Mouse (Mus musculus) lung, postnatal 0 days (tissue): Measurements from ENCODE around the gene Ddx55.

Experiments
- CTCF ChIP-seq: IDR thresholded peaks from 2 replicates; pipeline ENCODE4 v1.5.1; 2016; ENCODE audit warnings: antibody characterized with exemption, mild to moderate bottlenecking
- EP300 ChIP-seq: IDR thresholded peaks from 2 replicates; pipeline ENCODE4 v1.6.1; 2016; ENCODE audit warnings: antibody characterized with exemption, mild to moderate bottlenecking, control low read depth

DNA sequence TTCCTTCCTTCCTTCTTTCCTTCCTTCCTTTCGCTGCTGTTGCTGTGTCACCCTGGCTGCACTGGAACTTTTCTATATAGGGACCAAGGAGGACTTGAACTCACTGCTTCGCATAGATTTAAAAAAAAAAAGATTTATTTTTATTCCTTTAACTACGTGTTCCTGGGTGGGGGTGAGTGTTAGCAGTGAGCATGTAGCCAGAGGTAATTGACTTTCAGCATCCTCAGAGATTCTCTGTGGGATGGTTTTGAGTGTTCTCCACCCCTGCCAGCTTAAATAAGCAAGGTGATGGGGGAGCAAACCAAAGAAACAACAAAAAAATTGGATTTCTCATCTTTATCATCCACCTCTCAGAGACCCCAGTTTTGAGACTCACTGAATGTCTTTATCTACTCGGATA lies 12.8 kb upstream of the Ddx55 start:
- TF ChIP-seq CTCF (no peak), EP300 (no peak)
